Mouse (Mus musculus): ENCODE measurements around the gene Arhgap44. TPM values are rescaled to one million over a fixed set of nuclear protein-coding genes. Genes with fewer than 3 reads are reported as not detected.

The Arhgap44 gene
- polyA plus RNA-seq (2014; fragmentation: Illumina TruSeq; extraction: RNeasy Lipid Tissue Mini Kit (QIAGEN cat#74804); ENCODE audit: insufficient read depth, low read depth, low replicate concordance) = 16.6 TPM

DNA sequence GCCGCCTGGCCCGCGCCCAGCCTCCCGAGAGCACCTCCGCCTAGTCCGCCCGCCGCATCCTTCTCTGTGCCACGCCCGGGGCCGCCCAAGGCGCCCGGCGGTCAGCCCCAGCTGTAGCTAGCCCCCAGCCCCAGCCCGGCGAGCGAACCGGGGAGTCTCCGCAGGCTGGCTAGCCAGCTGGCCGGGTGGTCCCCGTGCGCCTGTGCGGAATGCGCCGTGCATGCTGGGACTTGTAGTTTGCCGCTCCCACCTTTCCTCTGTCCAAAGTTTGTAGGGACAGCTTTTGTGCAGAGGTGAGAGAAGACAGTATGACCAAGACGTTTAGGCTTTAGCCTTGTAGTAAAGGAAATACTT lies at the start of gene Arhgap44:
Gene Arhgap44 (minus strand): TSS at position 195 of the 354 bp plus-strand sequence.

DNA sequence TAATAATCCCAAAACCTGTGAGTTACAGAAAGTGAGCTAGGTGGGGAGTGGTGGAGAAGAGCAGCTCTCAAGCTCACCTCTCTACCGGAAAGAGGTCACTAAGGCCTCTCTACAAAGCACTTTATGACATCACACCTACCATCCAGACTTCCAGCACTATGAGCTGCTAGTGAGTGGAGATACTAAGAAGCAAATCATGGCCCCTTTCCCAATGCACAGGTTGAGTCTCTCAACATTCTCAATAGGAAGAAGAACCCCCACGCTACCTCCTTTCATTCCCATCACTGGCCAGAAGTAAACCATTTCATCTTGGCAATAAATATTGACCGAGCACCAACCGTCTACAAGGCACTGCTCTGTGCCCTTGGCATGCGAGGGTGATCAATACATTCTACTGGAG lies 3.0 kb downstream of the Arhgap44 start, which contains the start of gene 1700086D15Rik:
Gene 1700086D15Rik (minus strand): TSS at position 101 of the 400 bp plus-strand sequence.

DNA sequence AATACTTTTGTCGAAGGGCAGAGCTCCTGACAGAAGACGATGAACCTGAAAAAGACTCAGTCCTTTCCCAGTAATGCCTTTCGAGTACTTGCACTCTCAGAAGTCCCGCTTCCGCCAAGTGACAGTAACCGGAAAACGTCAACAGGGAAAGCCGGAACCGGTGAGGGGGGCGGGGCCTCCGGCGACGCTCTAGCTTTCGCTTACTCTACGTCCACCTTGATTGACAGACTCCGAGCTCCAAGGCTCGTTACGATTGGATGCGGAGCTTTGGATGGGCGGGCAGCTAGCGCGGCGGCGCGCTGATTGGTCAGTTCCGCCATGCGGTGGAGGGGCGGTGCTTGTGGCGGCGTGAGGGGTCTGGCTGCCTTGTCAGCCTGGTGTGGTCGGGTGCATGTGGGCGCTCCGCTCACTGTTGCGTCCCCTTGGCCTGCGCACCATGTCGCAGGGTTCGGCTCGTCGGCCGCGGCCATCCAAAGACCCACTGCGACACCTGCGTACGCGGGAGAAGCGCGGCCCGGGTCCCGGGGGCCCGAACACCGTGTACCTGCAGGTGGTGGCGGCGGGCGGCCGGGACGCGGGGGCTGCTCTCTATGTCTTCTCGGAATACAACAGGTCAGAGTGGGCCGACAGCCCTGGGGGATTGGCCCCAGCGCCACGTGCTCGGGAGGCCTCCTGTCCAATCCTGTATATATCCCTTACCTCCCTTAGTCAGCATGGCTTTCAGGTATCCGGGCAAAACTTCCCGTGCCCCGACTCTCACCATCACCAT lies 183.9 kb downstream of the Arhgap44 start, which contains the start of gene Elac2:
Gene Elac2 (plus strand): TSS at position 319 of the 769 bp plus-strand sequence.

Other genes with a start within 250 kb of the Arhgap44 start
- gene Elac2, start 183.9 kb downstream of the Arhgap44 start, polyA plus RNA-seq (2014; fragmentation: Illumina TruSeq; extraction: RNeasy Lipid Tissue Mini Kit (QIAGEN cat#74804); ENCODE audit: insufficient read depth, low read depth, low replicate concordance) = 8.1 TPM
- not detected for gene 1700086D15Rik, start 3.1 kb downstream of the Arhgap44 start, polyA plus RNA-seq (2014; fragmentation: Illumina TruSeq; extraction: RNeasy Lipid Tissue Mini Kit (QIAGEN cat#74804); ENCODE audit: insufficient read depth, low read depth, low replicate concordance)
- gene Myocd, start 107.0 kb upstream of the Arhgap44 start, polyA plus RNA-seq (2014; fragmentation: Illumina TruSeq; extraction: RNeasy Lipid Tissue Mini Kit (QIAGEN cat#74804); ENCODE audit: insufficient read depth, low read depth, low replicate concordance) = 0.89 TPM